Mouse (Mus musculus): ENCODE measurements around the gene Cdc42ep4. TPM values are rescaled to one million over a fixed set of nuclear protein-coding genes. Genes with fewer than 3 reads are reported as not detected.

Gene Cdc42ep4
- total and polyA plus RNA-seq, 3 experiments: 2.3 to 8.1 (median 3.4) TPM

DNA sequence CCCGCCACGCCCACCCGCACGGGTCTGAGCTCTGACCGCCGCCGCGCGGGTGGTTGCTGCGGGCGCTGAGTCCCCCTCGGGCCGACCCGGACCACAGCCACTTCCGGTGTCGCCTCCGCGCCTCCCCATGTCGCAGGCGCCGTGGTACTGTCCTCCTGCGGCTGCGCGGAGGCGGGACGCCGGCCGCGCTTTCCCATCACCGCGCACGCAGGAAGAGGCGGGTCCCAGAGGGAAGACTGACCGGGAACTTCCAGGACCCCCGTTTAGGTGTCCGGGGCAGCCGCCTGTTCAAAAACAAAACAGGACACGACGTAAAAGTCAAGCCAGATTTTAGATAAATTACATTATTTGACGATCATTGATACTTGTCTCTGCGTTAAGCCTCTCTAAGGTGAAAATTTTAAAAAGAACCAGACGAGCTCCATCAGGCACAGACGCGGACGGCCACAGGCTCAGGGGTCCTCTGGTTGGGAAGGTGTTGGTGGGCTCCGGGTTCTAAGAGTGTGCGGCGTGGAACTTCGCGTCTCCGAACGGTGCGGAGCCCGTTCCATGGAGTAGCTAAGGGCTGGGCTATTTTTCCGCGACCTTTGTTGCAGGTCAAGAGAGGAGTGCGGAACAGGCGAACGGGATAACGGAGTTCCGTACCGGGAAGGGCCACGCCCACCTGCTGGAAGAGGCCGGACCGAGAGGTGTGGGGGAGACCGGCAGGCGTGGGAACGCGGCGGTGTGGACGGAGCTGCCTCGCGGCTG, 67.5 kb downstream of the Cdc42ep4 start, which contains the start of the genes Fam104a and D11Wsu47e (continued):
- no peak for TF ChIP-seq E2F4 (IDR thresholded peaks at IDR 0.05; ENCODE audit: insufficient replicate concordance, low read depth, low read length)
- TF ChIP-seq POLR2AphosphoS2 (IDR thresholded peaks at IDR 0.05; ENCODE audit: low read depth, low read length): peak; percentile 76; the same call in 1 of the 2 replicates
- peak; percentile 63 for TF ChIP-seq IRF4 (IDR thresholded peaks at IDR 0.05; ENCODE audit: low read depth, low read length)
- no peak for TF ChIP-seq ZC3H11A (IDR thresholded peaks at IDR 0.05; ENCODE audit: low read depth, low read length)
- TF ChIP-seq KAT2A (IDR thresholded peaks at IDR 0.05; ENCODE audit: insufficient replicate concordance, low read length): peak; percentile 81; the same call in 1 of the 2 replicates
- peak; percentile 67 for TF ChIP-seq NELFE (IDR thresholded peaks at IDR 0.05; ENCODE audit: low read depth, low read length)
- peak; percentile 83; the same call in 1 of the 2 replicates for TF ChIP-seq TBP (conservative IDR thresholded peaks at IDR 0.05; ENCODE audit: low read depth, low read length)
- TF ChIP-seq MAX (IDR thresholded peaks at IDR 0.05; ENCODE audit: low read length): peak; percentile 100
- no peak; the same call in 1 of the 2 replicates for TF ChIP-seq ZMIZ1 (IDR thresholded peaks at IDR 0.05; ENCODE audit: low read depth, low read length)

GRCm38 (mm10) chr11:113683627-113683956, 68.1 kb downstream of the Cdc42ep4 start:
- Histone ChIP-seq H3K27ac (ENCODE audit: insufficient read depth, low read depth) (peak overlapping the region; percentile 81), H3K4me1 (ENCODE audit: control insufficient read depth in 1 of 2, insufficient read depth in 2 of 2) (peaks cover 7 to 55% of the 10 kb centered on the region in 2 experiments), H3K9ac (ENCODE audit: insufficient read depth, low read depth) (peak overlapping the region; percentile 95), H3K4me2 (ENCODE audit: insufficient read depth, low read depth, poor library complexity, severe bottlenecking) (peak overlapping the region; percentile 96; the same call in 1 of the 2 replicates), H3K9me3 (replicated peaks; ENCODE audit: low read length) (no peaks in the 10 kb centered on the region), H3K79me2 (replicated peaks; ENCODE audit: control insufficient read depth, extremely low read depth, insufficient read depth, poor library complexity, severe bottlenecking) (peaks cover 79% of the 10 kb centered on the region), H3K36me3 (replicated peaks in 1 of 2; ENCODE audit: control insufficient read depth in 1 of 2, insufficient read depth in 1 of 2, low read length in 1 of 2) (peaks cover 11 to 37% of the 10 kb centered on the region in 2 experiments), H3K4me3 (replicated peaks in 1 of 3; ENCODE audit: low read depth in 2 of 3, low read length in 2 of 3, poor library complexity in 1 of 3) (peak overlapping the region; percentile 84 to 95 (median 90)), H3K27me3 (replicated peaks) (no peaks in the 10 kb centered on the region)
- dilution Hi-C loops (cut with MboI; ENCODE audit: extremely low pct_ligation_motif_present, extremely low pct_unique_long_range_greater_than_20kb, low sequenced_read_pairs) (no loop called here), in situ Hi-C loops (cut with MboI; ENCODE audit: low pct_ligation_motif_present, low pct_unique_long_range_greater_than_20kb, low sequenced_read_pairs) (no loop called here)
- DNase-seq (ENCODE audit: extremely low read depth): no peak
- TF ChIP-seq CHD1 (IDR thresholded peaks at IDR 0.05; ENCODE audit: low read depth, low read length): no peak
- 0 out of 4 replicates have a peak, but pooled peaks of 1 of the 2 experiments have one; percentile 3 for TF ChIP-seq CTCF (conservative IDR thresholded peaks at IDR 0.05 in 1 of 2, IDR thresholded peaks at IDR 0.05 in 1 of 2; ENCODE audit: low read depth in 2 of 2, low read length in 2 of 2)
- TF ChIP-seq MXI1 (IDR thresholded peaks at IDR 0.05; ENCODE audit: low read depth, low read length): no peak
- no peak for TF ChIP-seq EP300 (IDR thresholded peaks at IDR 0.05; ENCODE audit: low read length)
- TF ChIP-seq USF2 (conservative IDR thresholded peaks at IDR 0.05; ENCODE audit: low read depth, low read length): no peak
- peak; percentile 90 for TF ChIP-seq UBTF (IDR thresholded peaks at IDR 0.05; ENCODE audit: low read depth, low read length)
- TF ChIP-seq CHD2 (IDR thresholded peaks at IDR 0.05; ENCODE audit: low read length): no peak
- 0 out of 2 replicates have a peak, but pooled peaks have one; percentile 35 for TF ChIP-seq RCOR1 (conservative IDR thresholded peaks at IDR 0.05; ENCODE audit: low read depth, low read length)
